Mouse (Mus musculus): ENCODE results near the gene Ripor1. TPM values are rescaled to one million over a fixed set of nuclear protein-coding genes. Genes with fewer than 3 reads are reported as not detected.

Ripor1 gene
- total RNA-seq, 2 experiments from 2014 or later, result 18.9 to 20.6 TPM

Small RNA genes lying within 50 kb of the gene (microRNA-seq; reads per million reads assigned to microRNA genes)
- 0 reads per million in 2 experiments for gene Mir1966

Other genes starting within 250 kb of the Ripor1 start
- under 1 TPM; 0.07 to 0.08 TPM for gene Plekhg4, start 232.0 kb upstream of the Ripor1 start, total RNA-seq (2021)
- under 1 TPM in 1 of 2 experiments, not detected in 1; 0.21 TPM for gene Kctd19, start 191.8 kb upstream of the Ripor1 start, total RNA-seq (2021)
- gene Lrrc36, start 191.7 kb upstream of the Ripor1 start, total RNA-seq (2021), result under 1 TPM; 0.53 to 0.97 TPM
- 100 to 1,000 TPM; 191 to 254 TPM for gene Tppp3, start 133.7 kb upstream of the Ripor1 start, total RNA-seq (2021)
- 10 to 100 TPM; 10.1 to 11.2 TPM for gene Zdhhc1, start 108.4 kb upstream of the Ripor1 start, total RNA-seq (2021)
- 1 to 10 TPM; 1.9 to 2.1 TPM for gene Hsd11b2, start 86.5 kb upstream of the Ripor1 start, total RNA-seq (2021)
- gene Atp6v0d1, start 39.2 kb upstream of the Ripor1 start, total RNA-seq (2021), result 10 to 100 TPM; 43.2 to 44.7 TPM
- 10 to 100 TPM; 34.5 TPM for gene Ctcf, start 31.3 kb downstream of the Ripor1 start, total RNA-seq (2021)
- 1 to 10 TPM in 1 of 2 experiments, under 1 TPM in 1; 0.73 to 1.7 TPM for gene Agrp, start 32.1 kb downstream of the Ripor1 start, total RNA-seq (2021)
- under 1 TPM; 0.18 to 0.35 TPM for gene Carmil2, start 81.0 kb downstream of the Ripor1 start, total RNA-seq (2021)
- gene Acd, start 95.8 kb downstream of the Ripor1 start, total RNA-seq (2021), result 10 to 100 TPM in 1 of 2 experiments, 1 to 10 TPM in 1; 9.2 to 10.3 TPM
- 1 to 10 TPM; 5.2 to 7.0 TPM for gene Pard6a, start 95.9 kb downstream of the Ripor1 start, total RNA-seq (2021)
- not detected for gene 4933405L10Rik, start 102.4 kb downstream of the Ripor1 start, total RNA-seq (2021)
- 1 to 10 TPM; 1.6 to 1.7 TPM for gene Enkd1, start 103.0 kb downstream of the Ripor1 start, total RNA-seq (2021)
- 1 to 10 TPM; 7.8 to 7.9 TPM for gene Gfod2, start 153.4 kb downstream of the Ripor1 start, total RNA-seq (2021)
- gene Ranbp10, start 222.1 kb downstream of the Ripor1 start, total RNA-seq (2021), result 10 to 100 TPM; 20.1 to 20.2 TPM
- gene Tsnaxip1, start 222.5 kb downstream of the Ripor1 start, total RNA-seq (2021), result not detected
- gene Cenpt, start 248.0 kb downstream of the Ripor1 start, total RNA-seq (2021), result 1 to 10 TPM; 1.9 to 3.9 TPM
- gene Thap11, start 249.9 kb downstream of the Ripor1 start, total RNA-seq (2021), result 10 to 100 TPM; 19.6 to 22.7 TPM